Mouse (Mus musculus) heart, postnatal 0 days (tissue): ENCODE data around the gene Ap1s3.

Source experiments
- CTCF ChIP-seq: IDR thresholded peaks from 2 replicates; pipeline ENCODE4 v1.5.1; 2016; ENCODE audit warnings: antibody characterized with exemption, control low read depth, low read depth
- EP300 ChIP-seq: IDR thresholded peaks from 2 replicates; pipeline ENCODE4 v1.6.1; 2016; ENCODE audit warnings: antibody characterized with exemption, low read depth

GRCm38 (mm10) chr1:79703520-79703919 lies 31.7 kb upstream of the Ap1s3 start:
- no peak for TF ChIP-seq CTCF
- no peak for TF ChIP-seq EP300
